Mouse (Mus musculus) hindbrain, embryonic 11.5 days (tissue): ENCODE data around the gene Col19a1. TPM values are rescaled to one million over a fixed set of nuclear protein-coding genes. Genes with fewer than 3 reads are reported as not detected.

Experiments
- ATAC-seq: fragments of 200-750 bp; cut with Nextera tagmentation; 2 replicates; pipeline ENCODE4 v1.8.0; 2017; ENCODE audit warnings: mild to moderate bottlenecking, moderate TSS enrichment, moderate library complexity; ENCODE audit not compliant: low FRiP score
- DNase-seq: peaks from one replicate; pipeline ENCODE4 v3.0.0-alpha.2; 2015; ENCODE audit warnings: low spot score
- H3K27ac ChIP-seq: fragments of 300-500 bp; sonication (generic); 2 replicates; pipeline ENCODE4 v1.5.1; 2014; ENCODE audit warnings: mild to moderate bottlenecking, low read depth, low read length
- H3K27me3 ChIP-seq: fragments of 300-500 bp; sonication (generic); 2 replicates; pipeline ENCODE4 v1.6.1; 2014; ENCODE audit warnings: mild to moderate bottlenecking, low read length, moderate library complexity, mixed read lengths; ENCODE audit not compliant: control insufficient read depth, insufficient read depth
- H3K36me3 ChIP-seq: fragments of 300-500 bp; sonication (generic); 2 replicates; pipeline ENCODE4 v1.6.1; 2014; ENCODE audit warnings: mild to moderate bottlenecking, low read length, moderate library complexity, mixed read lengths; ENCODE audit not compliant: control insufficient read depth, insufficient read depth
- H3K4me1 ChIP-seq: fragments of 300-500 bp; sonication (generic); replicated peaks from 2 replicates; pipeline ENCODE4 v1.6.1; 2014; ENCODE audit warnings: low read length, mixed read lengths; ENCODE audit not compliant: control insufficient read depth, insufficient read depth
- H3K4me2 ChIP-seq: fragments of 300-500 bp; sonication (generic); replicated peaks from 2 replicates; pipeline ENCODE4 v1.6.1; 2014; ENCODE audit warnings: mild to moderate bottlenecking, low read depth, low read length
- H3K4me3 ChIP-seq: fragments of 300-500 bp; sonication (generic); 2 replicates; pipeline ENCODE4 v1.5.1; 2014; ENCODE audit warnings: low read depth, low read length
- H3K9ac ChIP-seq: fragments of 300-500 bp; sonication (generic); 2 replicates; pipeline ENCODE4 v1.6.1; 2014; ENCODE audit warnings: low read depth, low read length
- H3K9me3 ChIP-seq: fragments of 300-500 bp; sonication (generic); 2 replicates; pipeline ENCODE4 v1.6.1; 2016; ENCODE audit warnings: low read length; ENCODE audit not compliant: control insufficient read depth
- WGBS: fragments of 180-500 bp; shearing (Covaris S2); extraction: QIAGEN DNeasy Blood & Tissue Kit; methylation state at CpG from one replicate; pipeline ENCODE4 v1.1.7; 2014; 5-methylcytosine and 5-hydroxymethylcytosine counted together
- polyA plus RNA-seq: library from polyadenylated mRNA; unstranded; fragments of >200 nt; fragmentation: Nextera tagmentation; extraction: Ambion mirVana; gene quantifications from 2 replicates; pipeline ENCODE4 v1.2.1, GENCODE M21; 2014

The Col19a1 gene
- polyA plus RNA-seq, 1 experiment from 2014 or later = 0.20 TPM

GRCm38 (mm10) chr1:24428306-24428705 lies 159.0 kb downstream of the Col19a1 start:
- H3K4me2 ChIP-seq = no peak overlapping the region
- no peak overlapping the region for H3K4me3 ChIP-seq
- 86% methylated on average over 5 of the region's 5 CpGs for WGBS
- H3K4me1 ChIP-seq = no peaks in the 10 kb centered on the region
- H3K9me3 ChIP-seq = no peaks in the 10 kb centered on the region
- H3K27ac ChIP-seq = no peak overlapping the region
- no peaks in the 10 kb centered on the region for H3K27me3 ChIP-seq
- no peak overlapping the region for H3K9ac ChIP-seq
- no peak for ATAC-seq
- no peak for DNase-seq
- no peaks in the 10 kb centered on the region for H3K36me3 ChIP-seq

GRCm38 (mm10) chr1:24378125-24378821 lies 209.0 kb downstream of the Col19a1 start:
- peak; percentile 40 for DNase-seq

DNA sequence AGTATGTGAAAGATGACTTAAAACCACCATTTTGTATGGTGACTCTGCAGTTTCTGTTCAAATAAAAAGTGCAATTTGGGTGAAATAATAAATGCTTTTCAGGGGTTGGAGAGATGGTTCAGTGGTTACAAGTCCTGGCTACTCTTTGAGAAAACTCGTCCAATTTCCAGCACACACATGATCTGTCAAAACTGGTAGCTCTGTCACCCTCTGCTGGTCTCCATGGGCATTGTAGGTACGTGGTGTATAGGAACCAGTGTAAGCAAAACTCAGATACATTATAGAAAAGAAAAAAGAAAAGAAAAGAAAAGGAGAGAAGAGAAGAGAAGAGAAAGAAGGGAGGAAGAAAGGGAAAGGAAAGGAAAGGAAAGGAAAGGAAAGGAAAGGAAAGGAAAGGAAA lies 212.4 kb downstream of the Col19a1 start:
- ATAC-seq = no peak
- Histone ChIP-seq H3K9me3 (no peaks in the 10 kb centered on the region), H3K27me3 (no peaks in the 10 kb centered on the region), H3K4me2 (no peak overlapping the region), H3K4me3 (no peak overlapping the region), H3K36me3 (no peaks in the 10 kb centered on the region), H3K9ac (no peak overlapping the region), H3K4me1 (no peaks in the 10 kb centered on the region), H3K27ac (no peak overlapping the region)
- DNase-seq = peak; percentile 61
- WGBS = 23% methylated on average over 2 of the region's 2 CpGs

More at GRCm38 (mm10) chr1:24378125-24378821, 209.0 kb downstream of the Col19a1 start:
- Histone ChIP-seq H3K27me3 (no peaks in the 10 kb centered on the region), H3K9me3 (no peaks in the 10 kb centered on the region), H3K4me1 (no peaks in the 10 kb centered on the region), H3K9ac (no peak overlapping the region), H3K4me2 (no peak overlapping the region), H3K4me3 (no peak overlapping the region), H3K27ac (no peak overlapping the region), H3K36me3 (no peaks in the 10 kb centered on the region)
- 42% methylated on average over 8 of the region's 8 CpGs for WGBS
- ATAC-seq = 0 out of 2 replicates have a peak, but pooled peaks have one; percentile 71

DNA sequence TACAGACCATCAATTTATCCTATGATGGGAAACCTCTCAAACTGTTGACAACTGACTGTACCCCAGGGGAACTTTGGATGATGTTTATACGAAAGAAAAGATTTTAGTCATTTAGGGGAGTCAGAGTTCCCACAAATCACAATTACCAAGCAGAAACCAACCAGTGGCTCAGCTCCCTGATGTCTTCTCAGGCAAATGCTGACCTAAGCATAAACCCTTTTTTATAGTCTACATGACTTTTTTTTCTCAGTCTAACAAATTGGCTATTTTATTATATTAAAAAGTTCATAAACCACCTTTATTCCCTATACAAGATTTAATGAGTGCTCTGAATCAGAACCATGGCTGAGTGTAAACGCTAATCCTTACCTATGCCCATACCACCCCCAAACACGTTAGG lies 213.6 kb downstream of the Col19a1 start:
- ATAC-seq (no peak), DNase-seq (no peak)
- H3K27ac ChIP-seq = no peak overlapping the region
- H3K27me3 ChIP-seq = no peaks in the 10 kb centered on the region
- H3K9ac ChIP-seq = no peak overlapping the region
- H3K36me3 ChIP-seq = no peaks in the 10 kb centered on the region
- H3K4me3 ChIP-seq = no peak overlapping the region
- H3K4me1 ChIP-seq = no peaks in the 10 kb centered on the region
- H3K9me3 ChIP-seq = no peaks in the 10 kb centered on the region
- WGBS = 87% methylated on average over 3 of the region's 3 CpGs
- no peak overlapping the region for H3K4me2 ChIP-seq

DNA sequence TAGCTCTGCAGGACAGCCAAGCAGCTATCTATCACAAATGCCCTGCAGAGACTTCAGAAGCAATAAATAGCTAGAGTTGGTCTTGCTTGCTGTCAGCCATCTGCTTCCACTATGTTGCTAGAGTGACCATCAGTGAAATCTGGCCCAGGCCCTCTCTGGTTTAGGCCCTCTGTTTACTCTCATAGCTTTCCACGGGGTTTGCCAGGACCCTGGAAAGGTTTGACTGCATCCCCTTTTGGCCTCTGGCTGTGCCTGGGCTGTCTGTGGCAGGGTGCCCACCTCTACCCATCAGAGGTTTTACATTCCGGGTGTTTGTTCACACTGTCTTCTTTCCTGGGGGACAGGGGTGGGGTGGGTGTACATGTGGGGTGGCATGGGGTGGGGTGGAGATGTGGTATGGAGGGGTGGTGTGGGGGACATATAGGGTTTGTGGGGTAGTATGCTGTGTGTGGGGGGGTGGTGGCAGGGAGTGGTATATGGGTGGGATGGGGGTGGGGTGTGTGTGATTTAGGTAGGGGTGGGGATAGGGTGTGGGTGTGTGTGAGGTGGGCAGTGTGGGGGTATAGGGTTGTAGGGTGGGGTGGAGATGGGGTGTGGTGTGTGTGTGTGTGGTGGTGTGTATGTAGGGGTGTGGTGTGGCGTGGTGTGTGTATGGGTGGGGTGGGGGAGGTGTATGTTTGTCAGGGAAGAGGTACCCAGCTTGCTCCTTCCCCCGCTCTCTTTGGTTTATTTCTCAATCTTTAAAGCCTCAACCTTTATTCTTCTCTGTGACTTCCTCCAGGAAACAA lies 214.6 kb downstream of the Col19a1 start:
- Histone ChIP-seq H3K4me3 (no peak overlapping the region), H3K9me3 (no peaks in the 10 kb centered on the region), H3K4me2 (no peak overlapping the region), H3K4me1 (no peaks in the 10 kb centered on the region), H3K9ac (no peak overlapping the region), H3K27me3 (no peaks in the 10 kb centered on the region), H3K36me3 (no peaks in the 10 kb centered on the region), H3K27ac (no peak overlapping the region)
- ATAC-seq = no peak
- DNase-seq = no peak
- WGBS = 73% methylated on average over 4 of the region's 4 CpGs

- Histone ChIP-seq H3K4me1 (no peaks in the 10 kb centered on the region), H3K9me3 (no peaks in the 10 kb centered on the region), H3K27ac (no peak overlapping the region), H3K27me3 (no peaks in the 10 kb centered on the region), H3K4me3 (no peak overlapping the region), H3K9ac (no peak overlapping the region), H3K36me3 (no peaks in the 10 kb centered on the region), H3K4me2 (no peak overlapping the region)
- DNase-seq (peak; percentile 64), ATAC-seq (no peak)
- 56% methylated on average over 19 of the region's 19 CpGs for whole genome bisulfite sequencing
Measured at GRCm38 (mm10) chr1:24367570-24368517, 219.4 kb downstream of the Col19a1 start.

DNA sequence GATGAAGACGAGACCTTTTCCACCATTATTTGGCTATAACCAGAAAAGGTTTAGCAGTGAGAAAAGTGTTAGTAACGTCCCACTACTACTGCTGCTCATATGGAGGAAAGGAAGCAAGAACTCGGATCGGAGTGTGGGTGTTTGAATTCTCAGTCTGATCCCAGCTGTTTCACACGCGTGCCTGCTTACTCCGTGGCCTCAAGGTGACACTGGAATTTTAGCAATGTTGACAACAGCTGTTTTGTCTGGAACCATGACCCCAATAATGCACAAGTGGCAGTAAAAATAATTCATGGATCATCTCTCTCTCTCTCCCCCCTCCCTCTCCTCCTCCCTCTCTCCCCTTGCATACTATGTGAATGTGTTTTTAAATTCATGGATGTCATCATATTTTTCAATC lies 222.5 kb downstream of the Col19a1 start:
- no peaks in the 10 kb centered on the region for H3K36me3 ChIP-seq
- no peaks in the 10 kb centered on the region for H3K27me3 ChIP-seq
- DNase-seq (no peak), ATAC-seq (no peak)
- no peak overlapping the region for H3K4me2 ChIP-seq
- no peak overlapping the region for H3K9ac ChIP-seq
- H3K27ac ChIP-seq = no peak overlapping the region
- H3K4me1 ChIP-seq = no peaks in the 10 kb centered on the region
- WGBS = 75% methylated on average over 7 of the region's 7 CpGs
- no peak overlapping the region for H3K4me3 ChIP-seq
- no peaks in the 10 kb centered on the region for H3K9me3 ChIP-seq

- WGBS = 90% methylated on average over 13 of the region's 13 CpGs
- ATAC-seq = no peak
- Histone ChIP-seq H3K9me3 (no peaks in the 10 kb centered on the region), H3K9ac (no peak overlapping the region), H3K27me3 (no peaks in the 10 kb centered on the region), H3K4me2 (no peak overlapping the region), H3K4me3 (no peak overlapping the region), H3K27ac (no peak overlapping the region), H3K36me3 (no peaks in the 10 kb centered on the region), H3K4me1 (no peaks in the 10 kb centered on the region)
- no peak for DNase-seq
Measured at GRCm38 (mm10) chr1:24361990-24362635, 225.2 kb downstream of the Col19a1 start.
